Mouse (Mus musculus) liver, adult (tissue): ENCODE data around the gene Zfp710.

Experiments used
- GATA4 ChIP-seq: IDR thresholded peaks from 2 replicates; pipeline ENCODE4 v1.6.1; 2014; ENCODE audit warnings: mild to moderate bottlenecking, low read length; ENCODE audit not compliant: insufficient replicate concordance

The Zfp710 gene

DNA sequence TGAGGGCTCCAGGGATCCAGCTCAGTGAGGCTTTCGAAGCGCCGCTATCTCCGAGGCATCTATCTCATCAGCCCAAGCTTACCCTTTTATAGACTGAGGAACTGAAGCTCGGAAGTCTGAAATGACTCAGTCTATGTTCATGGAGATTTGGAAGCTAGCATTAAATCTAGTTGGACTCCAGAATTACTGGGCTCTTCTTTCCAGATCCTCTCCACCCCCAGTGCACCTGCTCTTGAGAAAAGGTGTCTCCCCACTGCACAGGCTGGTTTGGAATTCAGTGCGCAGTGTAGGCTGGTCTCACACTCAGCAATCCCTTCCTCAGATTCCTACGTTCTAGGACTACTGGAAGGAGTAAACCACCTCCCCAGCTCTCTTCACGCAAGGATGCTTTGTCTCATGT lies 15.1 kb downstream of the Zfp710 start:
- no peak for TF ChIP-seq GATA4

DNA sequence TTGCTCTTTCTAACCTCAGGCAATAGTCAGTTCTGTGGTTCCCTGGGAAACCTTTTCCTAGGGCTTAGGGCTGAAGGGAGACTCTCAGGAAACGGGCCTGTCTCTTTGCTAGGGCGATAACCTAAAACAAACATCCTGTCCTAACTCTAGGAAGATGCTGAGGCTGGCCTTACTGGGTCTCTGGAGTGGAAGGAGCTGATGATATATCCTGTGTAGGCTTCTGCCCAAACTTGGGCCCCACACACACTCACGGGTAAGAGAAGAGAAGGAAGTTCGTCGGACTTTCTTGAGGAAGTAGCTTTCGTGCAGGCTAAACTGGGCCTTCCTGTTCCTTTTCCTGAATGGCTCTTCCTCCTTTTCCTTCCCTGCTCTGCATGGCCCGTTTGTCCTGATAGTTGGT lies 19.6 kb downstream of the Zfp710 start:
- peak; percentile 89; the same call in 1 of the 2 replicates for TF ChIP-seq GATA4

DNA sequence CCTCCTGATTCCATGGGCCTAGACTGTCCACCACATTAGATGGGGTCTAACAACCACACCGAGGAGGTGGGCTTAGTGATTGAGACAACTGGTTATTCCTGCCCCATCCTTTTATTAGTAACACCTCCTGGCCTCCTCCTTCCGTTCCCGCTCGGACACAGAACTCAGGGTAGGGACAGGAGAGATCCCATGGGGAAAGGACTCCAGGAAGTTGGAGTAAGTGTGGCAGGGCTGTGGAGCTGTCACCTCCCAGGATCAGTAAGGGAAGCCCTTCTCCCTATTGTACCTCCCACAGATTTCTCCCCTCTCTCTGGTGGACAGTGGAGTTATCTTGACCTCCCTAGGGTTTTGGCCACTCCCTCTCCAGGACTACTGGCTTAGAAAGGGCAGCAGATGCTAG lies 22.4 kb downstream of the Zfp710 start:
- no peak for TF ChIP-seq GATA4

DNA sequence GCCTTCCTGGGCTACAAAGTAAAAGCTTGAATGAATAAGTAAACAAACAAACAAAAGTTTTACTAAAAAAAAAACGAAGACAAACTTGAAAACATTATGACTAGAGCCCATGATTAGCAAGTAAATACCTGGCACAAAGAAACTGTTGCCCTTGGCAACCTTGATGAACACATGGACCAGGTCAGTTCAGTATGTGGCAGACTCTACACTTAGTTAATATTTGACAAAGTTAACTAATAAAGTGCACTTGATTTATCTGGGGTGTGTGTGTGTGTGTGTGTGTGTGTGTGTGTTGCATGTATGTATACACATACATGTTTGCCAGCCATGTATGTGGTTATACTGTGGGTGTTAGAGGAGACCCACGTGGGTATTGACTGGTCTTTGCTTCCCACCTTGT lies 25.1 kb downstream of the Zfp710 start:
- TF ChIP-seq GATA4: no peak

DNA sequence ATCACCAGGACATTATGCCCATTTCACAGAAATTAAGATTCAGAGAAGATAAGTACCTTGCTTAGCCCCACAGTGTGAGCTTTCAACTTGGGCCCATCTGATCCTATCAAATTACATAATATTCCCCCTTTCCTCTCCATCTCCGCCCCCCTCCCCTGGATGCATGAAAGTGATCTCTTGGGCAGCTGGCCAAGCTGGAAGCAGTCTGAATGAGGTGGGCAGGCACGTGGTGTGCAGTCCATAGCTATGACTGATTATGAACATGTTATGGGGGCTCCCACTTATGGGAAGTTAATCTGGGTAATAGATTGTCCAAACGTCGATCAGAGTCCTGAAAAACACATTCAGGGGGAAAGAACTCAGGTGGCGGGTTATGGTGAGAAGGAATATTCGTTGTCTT lies 27.2 kb downstream of the Zfp710 start:
- no peak for TF ChIP-seq GATA4

DNA sequence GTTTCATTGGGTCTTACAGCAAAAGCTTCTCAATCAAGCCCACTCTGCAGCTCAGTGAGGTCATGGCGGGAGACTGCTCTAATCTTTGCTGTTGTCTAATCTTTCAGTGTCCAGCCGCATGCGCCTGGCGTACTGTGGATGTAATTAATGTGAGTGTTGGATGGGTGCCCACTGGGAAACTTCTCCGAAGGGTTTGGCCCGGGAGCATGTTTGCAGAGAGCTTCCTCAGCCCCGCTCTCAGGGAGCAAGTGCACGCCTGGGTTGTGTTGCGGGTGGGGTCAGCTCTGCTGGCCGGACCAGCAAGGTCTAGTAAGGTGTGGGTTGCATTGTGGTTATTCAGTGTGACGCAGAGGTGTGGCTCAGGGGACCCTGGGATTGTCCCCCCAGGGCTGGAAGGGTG lies 27.6 kb downstream of the Zfp710 start:
- TF ChIP-seq GATA4: peak; percentile 85; the same call in 1 of the 2 replicates

DNA sequence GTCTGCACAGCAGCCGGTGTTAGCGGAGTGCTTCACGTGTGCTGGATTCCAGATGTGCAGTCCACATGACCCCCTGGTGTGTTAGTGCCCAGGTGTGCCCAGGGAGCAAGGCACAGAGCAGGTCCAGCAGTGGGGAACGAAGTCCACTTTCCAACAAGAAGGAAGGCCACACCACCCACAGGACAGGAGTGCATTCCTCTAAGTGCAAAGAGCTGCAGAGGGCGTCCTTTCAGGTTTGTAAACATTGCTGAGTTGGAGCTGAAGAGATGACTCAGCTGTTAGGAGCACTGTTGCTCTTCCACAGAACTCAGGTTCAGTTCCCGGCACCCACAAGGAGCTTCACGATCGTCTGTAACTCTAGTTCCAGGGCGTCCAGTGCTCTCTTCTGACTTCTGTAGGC lies 28.5 kb downstream of the Zfp710 start:
- TF ChIP-seq GATA4: no peak

DNA sequence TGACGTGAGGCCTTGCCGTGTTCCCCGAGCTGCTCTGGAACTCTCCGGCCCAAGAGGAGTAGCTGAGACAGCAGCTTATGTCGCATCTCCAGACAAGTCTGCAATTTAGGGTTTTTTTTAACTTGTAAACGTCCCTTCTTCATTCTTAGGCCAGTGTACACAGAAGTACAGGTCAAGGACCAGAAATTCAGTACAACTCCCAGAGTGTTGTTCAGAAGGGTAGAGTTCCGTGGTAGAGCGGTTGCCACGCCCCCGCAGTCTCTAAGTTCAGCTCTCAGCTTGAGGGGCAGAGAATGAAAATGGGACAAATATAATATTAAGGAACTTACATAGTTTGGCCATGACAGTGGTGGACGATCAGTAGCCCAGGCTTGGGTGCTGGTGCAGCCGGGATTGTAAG lies 31.2 kb downstream of the Zfp710 start:
- TF ChIP-seq GATA4: no peak

DNA sequence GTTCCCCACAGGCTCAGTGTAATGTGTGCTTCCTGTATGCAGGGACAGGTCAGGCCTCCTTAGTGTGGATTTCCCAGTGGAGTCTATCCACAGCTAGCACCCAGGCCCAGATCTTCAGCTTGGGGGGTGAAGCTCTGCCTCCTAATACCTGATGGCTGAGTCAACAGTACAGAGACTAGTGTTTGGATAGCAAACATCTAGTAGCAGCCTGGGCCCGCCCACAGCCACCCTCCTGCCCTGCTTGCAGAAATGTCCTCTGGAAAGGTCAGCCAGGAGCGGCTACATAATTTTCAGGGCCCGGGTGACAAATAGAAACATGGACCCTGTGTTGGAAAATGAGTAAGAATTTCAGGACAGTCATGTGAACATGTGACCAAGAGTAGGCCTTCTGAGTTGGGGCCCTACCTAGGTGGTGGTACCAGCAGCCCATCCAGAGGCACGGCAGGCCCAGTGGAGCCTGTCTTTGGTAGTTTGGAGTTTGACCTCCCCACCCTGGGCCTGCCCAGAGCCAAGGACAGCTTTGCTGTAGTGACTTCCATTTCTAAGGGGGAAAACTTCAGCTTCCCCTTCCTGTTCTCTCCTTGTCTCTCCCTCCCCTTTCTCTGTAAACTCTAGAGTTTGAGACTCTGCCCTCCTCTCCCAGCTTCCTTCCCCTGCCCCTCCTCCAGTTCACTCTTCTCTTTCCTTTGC lies 32.5 kb downstream of the Zfp710 start:
- TF ChIP-seq GATA4: no peak

DNA sequence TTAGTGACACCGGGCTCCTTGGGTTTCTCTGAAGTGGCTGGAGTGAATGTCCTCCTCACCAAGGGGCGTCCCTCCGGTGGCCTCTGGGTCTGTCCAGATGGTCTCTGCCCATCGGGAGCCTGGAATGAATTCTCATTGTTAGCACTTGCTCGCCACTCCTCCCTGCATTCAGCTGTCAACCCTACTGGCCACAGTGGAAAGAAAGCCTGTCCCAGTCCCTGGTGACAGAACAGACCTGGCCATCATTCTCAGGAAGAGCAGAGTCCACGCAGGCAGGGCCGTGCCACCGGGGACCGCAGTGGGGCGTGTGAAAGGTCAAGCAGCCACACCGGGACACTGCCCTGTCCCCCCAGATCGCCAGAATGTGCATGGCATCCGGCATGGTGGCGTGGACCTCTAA lies 33.2 kb downstream of the Zfp710 start:
- TF ChIP-seq GATA4: no peak

DNA sequence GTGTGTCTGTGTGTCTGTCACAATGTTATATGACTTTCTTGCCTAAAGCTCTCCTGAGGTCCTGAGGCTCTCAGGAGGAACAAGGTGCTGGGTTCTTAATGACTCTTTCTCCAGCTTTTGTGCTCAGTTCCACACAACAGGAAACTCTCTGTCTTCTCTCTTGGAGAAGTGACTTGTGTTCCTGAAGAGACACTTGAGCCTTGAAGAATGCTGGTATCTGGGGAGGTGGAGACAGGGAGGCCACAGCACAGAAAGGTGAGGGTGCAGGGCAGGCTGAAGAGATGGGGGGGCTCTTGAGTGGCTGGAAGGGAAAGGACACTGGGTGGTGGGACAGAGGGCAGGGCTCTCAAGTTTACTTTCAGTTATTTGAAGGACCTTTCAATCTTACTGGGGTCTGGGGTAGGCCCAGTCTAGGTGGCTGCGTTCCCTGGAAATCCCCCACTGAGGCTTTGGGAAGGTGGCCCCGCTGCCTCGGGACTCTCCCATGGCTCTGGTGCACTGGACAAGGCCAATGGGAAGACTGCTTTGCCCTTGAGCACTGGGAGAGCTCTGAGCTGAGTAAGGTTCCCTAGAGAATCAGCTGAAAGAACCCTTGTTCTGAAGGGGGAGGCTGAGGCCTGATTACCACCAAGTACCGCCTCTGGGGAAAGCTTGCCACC lies 33.9 kb downstream of the Zfp710 start:
- TF ChIP-seq GATA4: no peak

DNA sequence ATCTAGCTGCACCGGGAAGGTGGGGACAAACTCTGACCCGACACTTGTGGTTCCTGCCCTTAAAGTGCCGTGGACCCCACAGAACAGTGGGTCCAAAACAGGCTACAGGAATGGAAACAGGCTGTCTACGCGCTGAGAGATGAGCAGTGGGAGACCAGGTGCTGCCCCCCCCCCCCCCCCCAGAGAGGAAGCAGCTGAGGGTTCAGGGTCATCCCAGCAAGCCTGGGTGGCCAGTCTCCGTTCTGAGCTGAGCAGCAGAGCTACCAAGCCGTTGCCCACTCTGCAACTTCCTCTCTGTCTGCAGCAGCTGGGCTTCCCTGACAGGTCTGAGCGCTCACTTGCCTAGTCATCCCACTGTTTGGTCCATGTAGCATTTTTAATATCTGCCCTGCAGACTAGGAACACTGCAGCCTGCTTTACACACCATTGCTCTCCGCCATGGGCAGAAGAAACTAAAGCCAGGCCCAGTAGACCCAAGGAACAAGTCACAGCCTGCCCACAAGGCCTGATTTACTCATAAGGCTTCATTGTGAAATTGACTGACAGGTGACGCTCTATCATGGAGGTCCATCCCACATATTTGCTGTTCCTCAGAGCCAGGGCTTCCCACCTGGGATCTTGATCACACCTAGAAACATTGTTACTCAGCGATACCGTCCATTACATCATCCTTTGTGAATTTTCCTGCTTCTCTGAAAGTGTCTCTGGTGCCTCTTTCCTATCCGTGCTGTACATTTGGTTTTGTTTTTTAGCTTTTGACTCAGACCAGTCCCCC lies 34.6 kb downstream of the Zfp710 start:
- TF ChIP-seq GATA4: no peak

DNA sequence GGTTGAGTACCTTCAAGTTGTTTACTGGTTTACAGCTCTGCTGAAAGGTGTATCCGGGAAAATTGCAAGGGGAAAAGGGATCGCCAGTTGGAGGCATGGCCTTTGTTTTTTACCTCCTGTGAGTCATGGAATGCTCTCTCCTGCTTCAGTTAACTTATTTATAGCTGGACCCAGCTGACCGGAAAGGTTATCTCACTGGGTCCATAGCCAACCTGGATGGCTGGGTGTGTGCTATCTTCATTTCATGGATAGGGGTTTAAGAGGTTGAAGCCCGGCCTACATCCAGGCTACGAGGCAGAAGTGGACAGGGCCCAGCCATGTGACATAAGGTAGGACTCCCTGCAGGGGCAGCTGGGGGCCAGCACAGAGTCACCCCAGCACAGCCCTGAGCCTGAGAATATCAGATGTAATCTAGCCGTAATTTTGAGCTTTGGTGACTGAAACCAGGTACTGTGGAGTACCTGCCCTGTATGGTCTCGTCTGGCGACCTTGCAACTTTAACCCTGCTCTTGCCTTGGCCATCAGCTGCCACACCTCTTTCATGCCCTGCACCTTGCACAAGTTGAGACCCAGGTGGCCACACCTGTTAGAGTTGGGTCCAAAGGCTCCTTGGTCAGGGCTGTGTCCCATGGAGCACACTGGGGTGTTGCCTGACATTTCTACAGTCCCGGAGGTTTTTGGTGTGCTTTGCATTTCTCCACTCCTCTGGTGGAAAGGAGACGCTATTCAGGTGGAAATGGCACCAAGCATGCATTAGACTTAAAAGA lies 35.6 kb downstream of the Zfp710 start:
- peak; percentile 36; the same call in 1 of the 2 replicates for TF ChIP-seq GATA4

DNA sequence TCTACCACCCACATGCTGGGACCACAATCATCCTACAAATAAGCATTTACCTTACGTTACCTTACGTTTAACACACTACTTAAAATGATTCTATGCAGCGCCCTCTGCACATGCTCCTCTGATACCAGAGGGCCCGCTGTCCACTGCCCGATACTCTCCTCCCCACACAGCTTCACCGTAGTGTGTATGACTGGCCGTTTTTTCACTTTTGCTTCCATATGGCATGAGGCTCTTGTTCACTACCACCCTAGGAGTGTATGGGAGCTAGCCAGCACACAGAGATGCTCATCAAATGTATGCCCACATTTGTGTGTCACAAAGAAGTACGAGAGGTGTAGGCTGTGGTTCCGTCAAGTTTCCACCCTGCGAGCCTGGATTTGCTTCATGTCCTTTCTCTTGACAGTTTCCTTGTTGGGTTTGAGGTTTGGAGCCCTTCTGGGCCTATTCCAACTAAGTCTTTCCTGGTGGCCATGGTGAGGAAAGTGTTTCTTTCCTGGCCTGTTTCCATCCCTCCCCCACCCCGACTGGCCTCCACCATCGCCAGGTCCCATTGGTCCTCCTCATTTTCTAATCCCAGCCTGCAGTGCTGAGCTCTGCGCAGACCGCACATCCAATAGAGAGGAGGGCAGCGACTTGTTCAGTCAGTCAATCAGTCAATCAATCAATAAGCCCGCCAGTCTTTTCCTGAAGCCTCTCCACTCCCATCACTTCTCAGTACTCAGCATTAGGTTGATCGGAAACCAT lies 37.6 kb downstream of the Zfp710 start:
- no peak for TF ChIP-seq GATA4

DNA sequence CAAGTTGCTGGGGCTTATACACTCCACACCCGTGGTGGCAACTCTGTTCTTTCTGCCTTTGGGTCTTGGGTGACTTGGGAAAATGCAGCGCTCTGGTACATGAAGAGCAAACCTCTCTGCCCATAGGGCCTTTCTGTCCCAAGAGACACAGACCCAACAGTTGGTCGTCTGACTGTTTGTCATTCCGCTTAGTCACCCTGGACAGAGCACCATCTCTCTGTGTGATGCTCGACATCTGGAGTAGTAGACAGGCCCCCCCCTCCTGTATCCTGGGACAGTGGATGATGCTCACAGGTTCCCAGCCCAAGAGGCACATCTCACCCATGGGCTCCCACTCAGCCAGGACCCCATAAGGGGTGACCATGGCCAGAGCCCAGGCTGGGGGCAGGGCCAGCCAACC lies 38.6 kb downstream of the Zfp710 start:
- TF ChIP-seq GATA4: no peak
